In the genomic region with DNA sequence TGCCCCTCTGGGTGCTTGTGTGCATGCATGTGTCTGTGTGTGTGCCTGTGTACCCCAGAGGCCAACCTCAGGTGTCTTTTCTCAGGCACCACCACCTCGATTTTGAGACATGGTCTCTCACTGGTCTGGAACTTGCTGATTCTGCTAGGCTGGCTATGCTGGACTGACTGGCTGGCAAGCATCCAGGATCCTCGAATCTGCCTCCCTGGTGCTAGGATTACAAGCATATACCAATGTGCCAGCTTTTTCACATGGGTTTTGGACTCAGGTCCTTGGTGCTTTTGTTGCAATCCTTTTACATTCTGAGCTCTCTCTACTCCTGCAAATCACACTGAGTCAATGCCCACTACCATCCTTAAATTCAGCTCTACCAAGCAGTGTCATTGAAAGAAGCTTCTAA, we compare ENCODE assay signal across 15 mouse cellular contexts. TPM values are rescaled to one million over a fixed set of nuclear protein-coding genes. Genes with fewer than 3 reads are reported as not detected.
DNase-seq lines count a peak whose midpoint lies in the region; ATAC-seq lines count a peak whose summit lies in the region.
"Had no signal": no experiment of that assay in that cellular context is flagged by ENCODE, and none has a peak within 500 bp of the region (broad histone marks: within the 10 kb centered on the region; RNA-seq: fewer than 3 reads in every experiment).

No protein-coding gene starts in this region.

- no peak overlapping the region for H3K4me3 ChIP-seq in heart, embryonic 15.5 days
- no peak overlapping the region for H3K4me3 ChIP-seq in heart, embryonic 11.5 days (ENCODE audit: low read depth, low read length)
- H3K4me3 ChIP-seq: forebrain, embryonic 13.5 days; liver, embryonic 13.5 days; megakaryocyte, embryonic 14.5 days had no signal

- peak overlapping the region; percentile 7; the same call in 1 of the 2 replicates for H3K27ac ChIP-seq in heart, embryonic 15.5 days
- no peak overlapping the region for H3K27ac ChIP-seq in heart, embryonic 11.5 days (ENCODE audit: low read depth, low read length)
- H3K27ac ChIP-seq: forebrain, embryonic 13.5 days; liver, embryonic 13.5 days had no signal

- H3K36me3 ChIP-seq in heart, embryonic 15.5 days, result 0 out of 2 replicates have a peak, but pooled peaks cover 5% of the 10 kb centered on the region
- H3K36me3 ChIP-seq in heart, embryonic 11.5 days (ENCODE audit: control insufficient read depth, insufficient read depth, low read length), result no peaks in the 10 kb centered on the region
- H3K36me3 ChIP-seq: liver, embryonic 13.5 days had no signal

- H3K9ac ChIP-seq in heart, embryonic 15.5 days, result no peak overlapping the region
- no peak overlapping the region for H3K9ac ChIP-seq in heart, embryonic 11.5 days (ENCODE audit: low read depth, low read length)
- H3K9ac ChIP-seq: forebrain, embryonic 13.5 days; liver, embryonic 13.5 days had no signal

- 44% methylated on average over 2 of the region's 2 CpGs for WGBS in heart, embryonic 15.5 days
- WGBS in heart, embryonic 11.5 days (ENCODE audit: insufficient replicate concordance), result 57% methylated on average over 2 of the region's 2 CpGs

- peaks cover 28% of the 10 kb centered on the region for H3K4me1 ChIP-seq in heart, embryonic 15.5 days (replicated peaks)
- 0 out of 2 replicates have a peak, but pooled peaks cover 2% of the 10 kb centered on the region for H3K4me1 ChIP-seq in heart, embryonic 11.5 days (ENCODE audit: control insufficient read depth, insufficient read depth, low read length)
- H3K4me1 ChIP-seq: liver, embryonic 13.5 days; megakaryocyte, embryonic 14.5 days had no signal

- DNase-seq in adrenal gland, postnatal 10 days, result peak; percentile 35
- no peak for DNase-seq in adrenal gland, postnatal 4 days (ENCODE audit: low spot score in 2 of 2)
- DNase-seq in left cerebral cortex, postnatal 4 days, result peak; percentile 10
- no peak for DNase-seq in left cerebral cortex, adult 18-20 months (ENCODE audit: low spot score in 2 of 2)
- DNase-seq in testis, postnatal 10 days (ENCODE audit: low spot score), result peak; percentile 51
- no peak for DNase-seq in testis, postnatal 14 days (ENCODE audit: low spot score)
- DNase-seq: layer of hippocampus, postnatal 36 days; liver, embryonic 13.5 days; thymus, adult 18-20 months had no signal

- intact Hi-C loops in left cerebral cortex, postnatal 4 days (cut with DNase I), result no loop called here

- H3K27me3 ChIP-seq in heart, embryonic 15.5 days, result no peaks in the 10 kb centered on the region
- H3K27me3 ChIP-seq in heart, embryonic 11.5 days (ENCODE audit: control insufficient read depth, insufficient read depth, low read length), result no peaks in the 10 kb centered on the region
- H3K27me3 ChIP-seq: forebrain, embryonic 13.5 days; liver, embryonic 13.5 days had no signal

- ATAC-seq in heart, embryonic 15.5 days (replicated peaks; ENCODE audit: insufficient number of reproducible peaks, insufficient read depth, low FRiP score, low read depth), result no peak
- ATAC-seq in heart, embryonic 11.5 days (replicated peaks; ENCODE audit: insufficient number of reproducible peaks, low FRiP score, low TSS enrichment), result no peak
- ATAC-seq: forebrain, embryonic 13.5 days; midbrain, embryonic 16.5 days had no signal

- no peaks in the 10 kb centered on the region for H3K9me3 ChIP-seq in heart, embryonic 15.5 days (replicated peaks)
- no peaks in the 10 kb centered on the region for H3K9me3 ChIP-seq in heart, embryonic 11.5 days (replicated peaks; ENCODE audit: control insufficient read depth, low read length)
- H3K9me3 ChIP-seq: forebrain, embryonic 13.5 days; liver, embryonic 13.5 days; megakaryocyte, embryonic 14.5 days had no signal

- no peak overlapping the region for H3K4me2 ChIP-seq in heart, embryonic 15.5 days
- H3K4me2 ChIP-seq in heart, embryonic 11.5 days, result no peak overlapping the region
- H3K4me2 ChIP-seq: forebrain, embryonic 13.5 days; liver, embryonic 13.5 days had no signal

RNA-seq across cellular contexts. Expression of a gene that starts 46.5 kb away (rescaled TPM):
- total RNA-seq in adrenal gland, postnatal 10 days (2021), result 100 to 1,000 TPM in 1 of 2 experiments, 10 to 100 TPM in 1; 95.7 to 143 TPM
- 100 to 1,000 TPM in 1 of 2 experiments, 10 to 100 TPM in 1; 95.7 to 115 TPM for total RNA-seq in adrenal gland, postnatal 4 days (2021)
- 138 and 147 TPM in 2 replicates for polyA plus RNA-seq in heart, embryonic 15.5 days (2015; fragmentation: Nextera tagmentation; extraction: Ambion mirVana)
- 93.7 and 110 TPM in 2 replicates for polyA plus RNA-seq in heart, embryonic 11.5 days (2014; fragmentation: Nextera tagmentation; extraction: Ambion mirVana)
- total RNA-seq in left cerebral cortex, postnatal 4 days (2021), result 10 to 100 TPM; 53.6 to 63.6 TPM
- 10 to 100 TPM; 22.1 to 29.1 TPM for total RNA-seq in left cerebral cortex, adult 18-20 months (2021)
- total RNA-seq: MEL had no signal

Comparison
In these comparisons a context has a peak if more than half of its experiments do, and no peak if none do; other contexts are left out.
1. DNase-seq: peak in adrenal gland, postnatal 10 days (single experiment), left cerebral cortex, postnatal 4 days (single experiment) and testis, postnatal 10 days (single experiment); none in adrenal gland, postnatal 4 days (0 of 2), left cerebral cortex, adult 18-20 months (0 of 2) and testis, postnatal 14 days (single experiment).